Mouse (Mus musculus): ENCODE measurements around the gene Tmem223. TPM values are rescaled to one million over a fixed set of nuclear protein-coding genes. Genes with fewer than 3 reads are reported as not detected.
A peak's percentile ranks its signal among the peaks of the same experiment; 100 is the strongest.

The Tmem223 gene
- polyA plus RNA-seq, 1 experiment from 2014 or later: 143 TPM

- peaks cover 24% of the 10 kb centered on the region for H3K36me3 ChIP-seq (ENCODE audit: control insufficient read depth, insufficient read depth, low read length)
- no peak for ATAC-seq (ENCODE audit: insufficient read depth, low FRiP score)
- 62% methylated on average over 14 of the region's 14 CpGs for WGBS
These were observed 30.2 kb upstream of the Tmem223 start, which contains the start of gene 1700092M07Rik for GRCm38 (mm10) chr19:8740603-8741002. Gene 1700092M07Rik (plus strand): TSS chr19:8740718.

GRCm38 (mm10) chr19:8741243-8741869 lies 29.4 kb upstream of the Tmem223 start, which contains the start of gene Stx5a:
Gene Stx5a (plus strand): TSS chr19:8741413.
- peaks cover 24% of the 10 kb centered on the region for H3K36me3 ChIP-seq (ENCODE audit: control insufficient read depth, insufficient read depth, low read length)
- H3K4me1 ChIP-seq (ENCODE audit: control insufficient read depth, insufficient read depth, low read length): peaks cover 14% of the 10 kb centered on the region
- peak within 1 kb of the TSS; percentile 81 for H3K4me3 ChIP-seq (replicated peaks; ENCODE audit: low read length)
- peak within 1 kb of the TSS; percentile 82 for H3K9ac ChIP-seq (ENCODE audit: low read length)
- H3K4me2 ChIP-seq (ENCODE audit: low read depth, low read length): peak within 1 kb of the TSS; percentile 79
- ATAC-seq (ENCODE audit: insufficient read depth, low FRiP score): peak; percentile 97
- WGBS: under 1% methylated on average over 36 of the region's 36 CpGs
- no peaks in the 10 kb centered on the region for H3K27me3 ChIP-seq (ENCODE audit: control insufficient read depth, insufficient read depth, low read length)
- no peaks in the 10 kb centered on the region for H3K9me3 ChIP-seq (replicated peaks; ENCODE audit: control insufficient read depth, low read length)
- peak within 1 kb of the TSS; percentile 98 for H3K27ac ChIP-seq (ENCODE audit: low read length)

More at GRCm38 (mm10) chr19:8740603-8741002, 30.2 kb upstream of the Tmem223 start, which contains the start of gene 1700092M07Rik:
- no peaks in the 10 kb centered on the region for H3K27me3 ChIP-seq (ENCODE audit: control insufficient read depth, insufficient read depth, low read length)
- peak within 1 kb of the TSS; percentile 81 for H3K4me3 ChIP-seq (replicated peaks; ENCODE audit: low read length)
- peak within 1 kb of the TSS; percentile 82 for H3K9ac ChIP-seq (ENCODE audit: low read length)
- peaks cover 14% of the 10 kb centered on the region for H3K4me1 ChIP-seq (ENCODE audit: control insufficient read depth, insufficient read depth, low read length)
- peak within 1 kb of the TSS; percentile 98 for H3K27ac ChIP-seq (ENCODE audit: low read length)
- H3K4me2 ChIP-seq (ENCODE audit: low read depth, low read length): peak within 1 kb of the TSS; percentile 59
- no peaks in the 10 kb centered on the region for H3K9me3 ChIP-seq (replicated peaks; ENCODE audit: control insufficient read depth, low read length)

- H3K4me1 ChIP-seq (ENCODE audit: control insufficient read depth, insufficient read depth, low read length): peaks cover 14% of the 10 kb centered on the region
- H3K36me3 ChIP-seq (ENCODE audit: control insufficient read depth, insufficient read depth, low read length): peaks cover 29% of the 10 kb centered on the region
- H3K4me3 ChIP-seq (replicated peaks; ENCODE audit: low read length): peak overlapping the region; percentile 81
- WGBS: 11% methylated on average over 14 of the region's 14 CpGs
- H3K27me3 ChIP-seq (ENCODE audit: control insufficient read depth, insufficient read depth, low read length): no peaks in the 10 kb centered on the region
- peak overlapping the region; percentile 79 for H3K4me2 ChIP-seq (ENCODE audit: low read depth, low read length)
- H3K9ac ChIP-seq (ENCODE audit: low read length): peak overlapping the region; percentile 82
- no peak for ATAC-seq (ENCODE audit: insufficient read depth, low FRiP score)
- H3K9me3 ChIP-seq (replicated peaks; ENCODE audit: control insufficient read depth, low read length): no peaks in the 10 kb centered on the region
- H3K27ac ChIP-seq (ENCODE audit: low read length): peak overlapping the region; percentile 98
These were observed 28.6 kb upstream of the Tmem223 start for GRCm38 (mm10) chr19:8742176-8742575.

- no peak for ATAC-seq (ENCODE audit: insufficient read depth, low FRiP score)
- Histone ChIP-seq H3K4me2 (ENCODE audit: low read depth, low read length) (no peak overlapping the region), H3K27me3 (ENCODE audit: control insufficient read depth, insufficient read depth, low read length) (no peaks in the 10 kb centered on the region), H3K4me1 (ENCODE audit: control insufficient read depth, insufficient read depth, low read length) (peaks cover 12% of the 10 kb centered on the region), H3K9me3 (replicated peaks; ENCODE audit: control insufficient read depth, low read length) (no peaks in the 10 kb centered on the region), H3K9ac (ENCODE audit: low read length) (no peak overlapping the region), H3K27ac (ENCODE audit: low read length) (no peak overlapping the region), H3K36me3 (ENCODE audit: control insufficient read depth, insufficient read depth, low read length) (peaks cover 43% of the 10 kb centered on the region), H3K4me3 (replicated peaks; ENCODE audit: low read length) (no peak overlapping the region)
- WGBS: 100% methylated on average over 1 of the region's 1 CpGs
These were observed 25.4 kb upstream of the Tmem223 start for GRCm38 (mm10) chr19:8745382-8745781.

- Histone ChIP-seq H3K4me3 (replicated peaks; ENCODE audit: low read length) (no peak overlapping the region), H3K4me1 (ENCODE audit: control insufficient read depth, insufficient read depth, low read length) (peaks cover 7% of the 10 kb centered on the region), H3K36me3 (ENCODE audit: control insufficient read depth, insufficient read depth, low read length) (peaks cover 41% of the 10 kb centered on the region), H3K9me3 (replicated peaks; ENCODE audit: control insufficient read depth, low read length) (no peaks in the 10 kb centered on the region), H3K9ac (ENCODE audit: low read length) (no peak overlapping the region), H3K4me2 (ENCODE audit: low read depth, low read length) (no peak overlapping the region), H3K27me3 (ENCODE audit: control insufficient read depth, insufficient read depth, low read length) (no peaks in the 10 kb centered on the region), H3K27ac (ENCODE audit: low read length) (no peak overlapping the region)
- WGBS: 69% methylated on average over 2 of the region's 2 CpGs
- ATAC-seq (ENCODE audit: insufficient read depth, low FRiP score): no peak
These were observed 23.4 kb upstream of the Tmem223 start for GRCm38 (mm10) chr19:8747368-8747767.

GRCm38 (mm10) chr19:8755652-8756051 lies 15.1 kb upstream of the Tmem223 start:
- H3K4me2 ChIP-seq (ENCODE audit: low read depth, low read length): peak overlapping the region; percentile 53
- H3K4me1 ChIP-seq (ENCODE audit: control insufficient read depth, insufficient read depth, low read length): peaks cover 16% of the 10 kb centered on the region
- no peaks in the 10 kb centered on the region for H3K9me3 ChIP-seq (replicated peaks; ENCODE audit: control insufficient read depth, low read length)
- peak overlapping the region; percentile 96; the same call in 1 of the 2 replicates for H3K9ac ChIP-seq (ENCODE audit: low read length)
- no peak for ATAC-seq (ENCODE audit: insufficient read depth, low FRiP score)
- H3K4me3 ChIP-seq (replicated peaks; ENCODE audit: low read length): peak overlapping the region; percentile 88; the same call in 1 of the 2 replicates
- 51% methylated on average over 3 of the region's 3 CpGs for WGBS
- no peaks in the 10 kb centered on the region for H3K27me3 ChIP-seq (ENCODE audit: control insufficient read depth, insufficient read depth, low read length)
- no peak overlapping the region for H3K27ac ChIP-seq (ENCODE audit: low read length)
- peaks cover 7% of the 10 kb centered on the region; the same call in 1 of the 2 replicates for H3K36me3 ChIP-seq (ENCODE audit: control insufficient read depth, insufficient read depth, low read length)

- H3K4me3 ChIP-seq (replicated peaks; ENCODE audit: low read length): peak within 1 kb of the TSS; percentile 88
- H3K27ac ChIP-seq (ENCODE audit: low read length): peak within 1 kb of the TSS; percentile 92
- WGBS: under 1% methylated on average over 75 of the region's 75 CpGs
- peak within 1 kb of the TSS; percentile 96 for H3K9ac ChIP-seq (ENCODE audit: low read length)
- peaks cover 16% of the 10 kb centered on the region for H3K4me1 ChIP-seq (ENCODE audit: control insufficient read depth, insufficient read depth, low read length)
- H3K36me3 ChIP-seq (ENCODE audit: control insufficient read depth, insufficient read depth, low read length): peaks cover 7% of the 10 kb centered on the region; the same call in 1 of the 2 replicates
- no peaks in the 10 kb centered on the region for H3K27me3 ChIP-seq (ENCODE audit: control insufficient read depth, insufficient read depth, low read length)
- ATAC-seq (ENCODE audit: insufficient read depth, low FRiP score): peak; percentile 95
- no peaks in the 10 kb centered on the region for H3K9me3 ChIP-seq (replicated peaks; ENCODE audit: control insufficient read depth, low read length)
- H3K4me2 ChIP-seq (ENCODE audit: low read depth, low read length): peak within 1 kb of the TSS; percentile 87
These were observed 14.0 kb upstream of the Tmem223 start, which contains the start of gene Nxf1 for GRCm38 (mm10) chr19:8756635-8757387. Gene Nxf1 (plus strand): TSS chr19:8757073.

GRCm38 (mm10) chr19:8757471-8757998 lies 13.3 kb upstream of the Tmem223 start:
- Histone ChIP-seq H3K9me3 (replicated peaks; ENCODE audit: control insufficient read depth, low read length) (no peaks in the 10 kb centered on the region), H3K4me1 (ENCODE audit: control insufficient read depth, insufficient read depth, low read length) (peaks cover 16% of the 10 kb centered on the region), H3K4me3 (replicated peaks; ENCODE audit: low read length) (peak overlapping the region; percentile 88), H3K27me3 (ENCODE audit: control insufficient read depth, insufficient read depth, low read length) (no peaks in the 10 kb centered on the region), H3K4me2 (ENCODE audit: low read depth, low read length) (peak overlapping the region; percentile 87), H3K9ac (ENCODE audit: low read length) (peak overlapping the region; percentile 96), H3K27ac (ENCODE audit: low read length) (peak overlapping the region; percentile 89), H3K36me3 (ENCODE audit: control insufficient read depth, insufficient read depth, low read length) (peaks cover 7% of the 10 kb centered on the region; the same call in 1 of the 2 replicates)
- 2% methylated on average over 14 of the region's 14 CpGs for WGBS
- ATAC-seq (ENCODE audit: insufficient read depth, low FRiP score): no peak

Measured in stomach, embryonic 16.5 days (tissue).